Mouse (Mus musculus): ENCODE results near the gene Rps17. TPM values are rescaled to one million over a fixed set of nuclear protein-coding genes. Genes with fewer than 3 reads are reported as not detected.
A peak's percentile ranks its signal among the peaks of the same experiment; 100 is the strongest.

Rps17 gene
- polyA plus RNA-seq, 1 experiment = 697 TPM

- no peaks in the 10 kb centered on the region for H3K27me3 ChIP-seq (ENCODE audit: control insufficient read depth, insufficient read depth, low read length)
- no peaks in the 10 kb centered on the region; the same call in none of the 2 replicates for H3K36me3 ChIP-seq (ENCODE audit: control insufficient read depth, insufficient read depth, low read length)
- TF ChIP-seq CTCF (IDR thresholded peaks at IDR 0.05; ENCODE audit: control insufficient read depth, insufficient read depth, insufficient replicate concordance, low read depth, low read length) (no peak), POLR2A (IDR thresholded peaks at IDR 0.05; ENCODE audit: control insufficient read depth, low read depth, low read length) (no peak)
- no peaks in the 10 kb centered on the region; the same call in 1 of the 2 replicates for H3K4me1 ChIP-seq (ENCODE audit: control insufficient read depth, insufficient read depth, low read length)
- H3K4me3 ChIP-seq (ENCODE audit: control insufficient read depth, low read depth, low read length) = no peak overlapping the region
- H3K27ac ChIP-seq (ENCODE audit: control insufficient read depth, insufficient read depth, low read depth, low read length) = no peak overlapping the region
Observed at GRCm38 (mm10) chr7:81342356-81343094, 2.5 kb downstream of the Rps17 start.

- no peak overlapping the region for H3K27ac ChIP-seq (ENCODE audit: control insufficient read depth, insufficient read depth, low read depth, low read length)
- TF ChIP-seq POLR2A (IDR thresholded peaks at IDR 0.05; ENCODE audit: control insufficient read depth, low read depth, low read length) = no peak
- no peak for TF ChIP-seq CTCF (IDR thresholded peaks at IDR 0.05; ENCODE audit: control insufficient read depth, insufficient read depth, insufficient replicate concordance, low read depth, low read length)
- H3K4me3 ChIP-seq (ENCODE audit: control insufficient read depth, low read depth, low read length) = no peak overlapping the region
- H3K36me3 ChIP-seq (ENCODE audit: control insufficient read depth, insufficient read depth, low read length) = no peaks in the 10 kb centered on the region; the same call in none of the 2 replicates
- no peaks in the 10 kb centered on the region for H3K27me3 ChIP-seq (ENCODE audit: control insufficient read depth, insufficient read depth, low read length)
- H3K4me1 ChIP-seq (ENCODE audit: control insufficient read depth, insufficient read depth, low read length) = no peaks in the 10 kb centered on the region; the same call in 1 of the 2 replicates
Observed at GRCm38 (mm10) chr7:81341563-81341962, 3.5 kb downstream of the Rps17 start.

- Histone ChIP-seq H3K27me3 (ENCODE audit: control insufficient read depth, insufficient read depth, low read length) (no peaks in the 10 kb centered on the region), H3K27ac (ENCODE audit: control insufficient read depth, insufficient read depth, low read depth, low read length) (no peak overlapping the region), H3K4me3 (ENCODE audit: control insufficient read depth, low read depth, low read length) (no peak overlapping the region), H3K36me3 (ENCODE audit: control insufficient read depth, insufficient read depth, low read length) (no peaks in the 10 kb centered on the region; the same call in none of the 2 replicates), H3K4me1 (ENCODE audit: control insufficient read depth, insufficient read depth, low read length) (no peaks in the 10 kb centered on the region; the same call in 1 of the 2 replicates)
- TF ChIP-seq POLR2A (IDR thresholded peaks at IDR 0.05; ENCODE audit: control insufficient read depth, low read depth, low read length) (no peak), CTCF (IDR thresholded peaks at IDR 0.05; ENCODE audit: control insufficient read depth, insufficient read depth, insufficient replicate concordance, low read depth, low read length) (peak; percentile 74; the same call in 1 of the 2 replicates)
Observed at GRCm38 (mm10) chr7:81339783-81340182, 5.3 kb downstream of the Rps17 start.

GRCm38 (mm10) chr7:81338522-81338873 lies 6.6 kb downstream of the Rps17 start:
- Histone ChIP-seq H3K27ac (ENCODE audit: control insufficient read depth, insufficient read depth, low read depth, low read length) (no peak overlapping the region), H3K36me3 (ENCODE audit: control insufficient read depth, insufficient read depth, low read length) (no peaks in the 10 kb centered on the region; the same call in none of the 2 replicates), H3K4me1 (ENCODE audit: control insufficient read depth, insufficient read depth, low read length) (no peaks in the 10 kb centered on the region), H3K27me3 (ENCODE audit: control insufficient read depth, insufficient read depth, low read length) (no peaks in the 10 kb centered on the region), H3K4me3 (ENCODE audit: control insufficient read depth, low read depth, low read length) (no peak overlapping the region)
- TF ChIP-seq CTCF (IDR thresholded peaks at IDR 0.05; ENCODE audit: control insufficient read depth, insufficient read depth, insufficient replicate concordance, low read depth, low read length) (no peak), POLR2A (IDR thresholded peaks at IDR 0.05; ENCODE audit: control insufficient read depth, low read depth, low read length) (no peak)

- Histone ChIP-seq H3K27ac (ENCODE audit: control insufficient read depth, insufficient read depth, low read depth, low read length) (no peak overlapping the region), H3K36me3 (ENCODE audit: control insufficient read depth, insufficient read depth, low read length) (no peaks in the 10 kb centered on the region; the same call in none of the 2 replicates), H3K4me3 (ENCODE audit: control insufficient read depth, low read depth, low read length) (no peak overlapping the region), H3K4me1 (ENCODE audit: control insufficient read depth, insufficient read depth, low read length) (no peaks in the 10 kb centered on the region), H3K27me3 (ENCODE audit: control insufficient read depth, insufficient read depth, low read length) (no peaks in the 10 kb centered on the region)
- TF ChIP-seq CTCF (IDR thresholded peaks at IDR 0.05; ENCODE audit: control insufficient read depth, insufficient read depth, insufficient replicate concordance, low read depth, low read length) (no peak), POLR2A (IDR thresholded peaks at IDR 0.05; ENCODE audit: control insufficient read depth, low read depth, low read length) (no peak)
Observed at GRCm38 (mm10) chr7:81337785-81338521, 7.1 kb downstream of the Rps17 start.

- TF ChIP-seq CTCF (IDR thresholded peaks at IDR 0.05; ENCODE audit: control insufficient read depth, insufficient read depth, insufficient replicate concordance, low read depth, low read length) (peak; percentile 30; the same call in 1 of the 2 replicates), POLR2A (IDR thresholded peaks at IDR 0.05; ENCODE audit: control insufficient read depth, low read depth, low read length) (no peak)
- Histone ChIP-seq H3K4me1 (ENCODE audit: control insufficient read depth, insufficient read depth, low read length) (no peaks in the 10 kb centered on the region), H3K4me3 (ENCODE audit: control insufficient read depth, low read depth, low read length) (no peak overlapping the region), H3K27me3 (ENCODE audit: control insufficient read depth, insufficient read depth, low read length) (no peaks in the 10 kb centered on the region), H3K36me3 (ENCODE audit: control insufficient read depth, insufficient read depth, low read length) (no peaks in the 10 kb centered on the region; the same call in none of the 2 replicates), H3K27ac (ENCODE audit: control insufficient read depth, insufficient read depth, low read depth, low read length) (no peak overlapping the region)
Observed at GRCm38 (mm10) chr7:81336432-81336786, 8.6 kb downstream of the Rps17 start.

- Histone ChIP-seq H3K36me3 (ENCODE audit: control insufficient read depth, insufficient read depth, low read length) (no peaks in the 10 kb centered on the region; the same call in none of the 2 replicates), H3K4me3 (ENCODE audit: control insufficient read depth, low read depth, low read length) (no peak overlapping the region), H3K27ac (ENCODE audit: control insufficient read depth, insufficient read depth, low read depth, low read length) (no peak overlapping the region), H3K27me3 (ENCODE audit: control insufficient read depth, insufficient read depth, low read length) (no peaks in the 10 kb centered on the region), H3K4me1 (ENCODE audit: control insufficient read depth, insufficient read depth, low read length) (no peaks in the 10 kb centered on the region)
- no peak for TF ChIP-seq CTCF (IDR thresholded peaks at IDR 0.05; ENCODE audit: control insufficient read depth, insufficient read depth, insufficient replicate concordance, low read depth, low read length)
- TF ChIP-seq POLR2A (IDR thresholded peaks at IDR 0.05; ENCODE audit: control insufficient read depth, low read depth, low read length) = no peak
Observed at GRCm38 (mm10) chr7:81335705-81336431, 9.2 kb downstream of the Rps17 start.

All from testis, adult 2 months (tissue).